Mouse (Mus musculus): Measurements from ENCODE around the gene Kifc3. TPM values are rescaled to one million over a fixed set of nuclear protein-coding genes. Genes with fewer than 3 reads are reported as not detected.

The Kifc3 gene
- total and polyA plus RNA-seq, 2 experiments from 2014 or later = 32.7 to 54.1 TPM

GRCm38 (mm10) chr8:95058661-95059060 lies 144.0 kb downstream of the Kifc3 start:
- no peak for TF ChIP-seq CTCF (IDR thresholded peaks at IDR 0.05; ENCODE audit: low read depth)
- Histone ChIP-seq H3K27ac (ENCODE audit: low read depth, low read length) (no peak overlapping the region), H3K4me3 (ENCODE audit: low read depth, low read length) (no peak overlapping the region), H3K4me2 (ENCODE audit: low read depth) (no peak overlapping the region), H3K27me3 (ENCODE audit: insufficient read depth, low read length) (no peaks in the 10 kb centered on the region), H3K9ac (no peak overlapping the region), H3K36me3 (ENCODE audit: insufficient read depth) (no peaks in the 10 kb centered on the region), H3K9me3 (ENCODE audit: low read length) (no peaks in the 10 kb centered on the region), H3K4me1 (ENCODE audit: insufficient read depth) (no peaks in the 10 kb centered on the region)
- no peak for DNase-seq
- WGBS = 84% methylated on average over 6 of the region's 6 CpGs
- no peak for ATAC-seq

- Histone ChIP-seq H3K4me3 (ENCODE audit: low read depth, low read length) (no peak overlapping the region), H3K4me2 (ENCODE audit: low read depth) (no peak overlapping the region), H3K4me1 (ENCODE audit: insufficient read depth) (no peaks in the 10 kb centered on the region), H3K27me3 (ENCODE audit: insufficient read depth, low read length) (no peaks in the 10 kb centered on the region), H3K36me3 (ENCODE audit: insufficient read depth) (no peaks in the 10 kb centered on the region), H3K27ac (ENCODE audit: low read depth, low read length) (no peak overlapping the region), H3K9me3 (ENCODE audit: low read length) (no peaks in the 10 kb centered on the region), H3K9ac (no peak overlapping the region)
- no peak for DNase-seq
- WGBS = 83% methylated on average over 5 of the region's 5 CpGs
- TF ChIP-seq CTCF (IDR thresholded peaks at IDR 0.05; ENCODE audit: low read depth) = no peak
- ATAC-seq = no peak
Observed at GRCm38 (mm10) chr8:95056414-95056813, 146.2 kb downstream of the Kifc3 start.

GRCm38 (mm10) chr8:95054927-95055510 lies 147.6 kb downstream of the Kifc3 start, which contains the start of gene Drc7:
Drc7 (plus strand) TSS chr8:95055103.
- Histone ChIP-seq H3K4me2 (ENCODE audit: low read depth) (peak within 1 kb of the TSS; percentile 16; the same call in 1 of the 2 replicates), H3K27me3 (ENCODE audit: insufficient read depth, low read length) (no peaks in the 10 kb centered on the region), H3K27ac (ENCODE audit: low read depth, low read length) (no peak within 1 kb of the TSS), H3K4me3 (ENCODE audit: low read depth, low read length) (no peak within 1 kb of the TSS), H3K9me3 (ENCODE audit: low read length) (no peaks in the 10 kb centered on the region), H3K36me3 (ENCODE audit: insufficient read depth) (no peaks in the 10 kb centered on the region), H3K9ac (no peak within 1 kb of the TSS), H3K4me1 (ENCODE audit: insufficient read depth) (no peaks in the 10 kb centered on the region)
- no peak for TF ChIP-seq CTCF (IDR thresholded peaks at IDR 0.05; ENCODE audit: low read depth)
- WGBS = 22% methylated on average over 2 of the region's 2 CpGs
- ATAC-seq (peak; percentile 95), DNase-seq (peak; percentile 62)

GRCm38 (mm10) chr8:95054438-95054837 lies 148.2 kb downstream of the Kifc3 start:
- WGBS = 65% methylated on average over 6 of the region's 6 CpGs
- Histone ChIP-seq H3K4me3 (ENCODE audit: low read depth, low read length) (no peak overlapping the region), H3K36me3 (ENCODE audit: insufficient read depth) (no peaks in the 10 kb centered on the region), H3K4me1 (ENCODE audit: insufficient read depth) (no peaks in the 10 kb centered on the region), H3K9ac (no peak overlapping the region), H3K27ac (ENCODE audit: low read depth, low read length) (no peak overlapping the region), H3K27me3 (ENCODE audit: insufficient read depth, low read length) (no peaks in the 10 kb centered on the region), H3K4me2 (ENCODE audit: low read depth) (no peak overlapping the region), H3K9me3 (ENCODE audit: low read length) (no peaks in the 10 kb centered on the region)
- ATAC-seq (no peak), DNase-seq (no peak)
- no peak for TF ChIP-seq CTCF (IDR thresholded peaks at IDR 0.05; ENCODE audit: low read depth)

Other genes with a start within 250 kb of the Kifc3 start
- gene Adgrg1, start 228.1 kb downstream of the Kifc3 start, total RNA-seq (2014; rRNA removed) = 107 and 188 TPM in 2 replicates
- 79.8 and 101 TPM in 2 replicates for gene Adgrg1, start 228.1 kb downstream of the Kifc3 start, polyA plus RNA-seq (2015; fragmentation: Nextera tagmentation; extraction: Ambion mirVana)
- gene Adgrg3, start 185.1 kb downstream of the Kifc3 start, total RNA-seq (2014; rRNA removed) = 0.67 and 1.2 TPM in 2 replicates
- gene Adgrg3, start 185.1 kb downstream of the Kifc3 start, polyA plus RNA-seq (2015; fragmentation: Nextera tagmentation; extraction: Ambion mirVana) = 0.47 and 0.69 TPM in 2 replicates
- gene Drc7, start 147.7 kb downstream of the Kifc3 start, total RNA-seq (2014; rRNA removed) = 1.9 and 4.4 TPM in 2 replicates
- 2.1 and 3.7 TPM in 2 replicates for gene Drc7, start 147.7 kb downstream of the Kifc3 start, polyA plus RNA-seq (2015; fragmentation: Nextera tagmentation; extraction: Ambion mirVana)
- 43.9 and 50.6 TPM in 2 replicates for gene Katnb1, start 121.6 kb downstream of the Kifc3 start, total RNA-seq (2014; rRNA removed)
- 44.7 and 49.5 TPM in 2 replicates for gene Katnb1, start 121.6 kb downstream of the Kifc3 start, polyA plus RNA-seq (2015; fragmentation: Nextera tagmentation; extraction: Ambion mirVana)
- gene Cngb1, start 103.8 kb upstream of the Kifc3 start, total RNA-seq (2014; rRNA removed) = 0.33 and 0.85 TPM in 2 replicates
- 0.47 and 1.2 TPM in 2 replicates for gene Cngb1, start 103.8 kb upstream of the Kifc3 start, polyA plus RNA-seq (2015; fragmentation: Nextera tagmentation; extraction: Ambion mirVana)
- gene Tepp, start 107.8 kb upstream of the Kifc3 start, total RNA-seq (2014; rRNA removed) = 1.2 and 1.3 TPM in 2 replicates
- 0.86 and 1.8 TPM in 2 replicates for gene Tepp, start 107.8 kb upstream of the Kifc3 start, polyA plus RNA-seq (2015; fragmentation: Nextera tagmentation; extraction: Ambion mirVana)
- 11.8 and 15.7 TPM in 2 replicates for gene Zfp319, start 129.1 kb upstream of the Kifc3 start, total RNA-seq (2014; rRNA removed)
- gene Zfp319, start 129.1 kb upstream of the Kifc3 start, polyA plus RNA-seq (2015; fragmentation: Nextera tagmentation; extraction: Ambion mirVana) = 10.7 and 13.4 TPM in 2 replicates
- 30.8 and 66.0 TPM in 2 replicates for gene Usb1, start 129.5 kb upstream of the Kifc3 start, total RNA-seq (2014; rRNA removed)
- gene Usb1, start 129.5 kb upstream of the Kifc3 start, polyA plus RNA-seq (2015; fragmentation: Nextera tagmentation; extraction: Ambion mirVana) = 34.9 and 38.6 TPM in 2 replicates
- 32.4 and 40.3 TPM in 2 replicates for gene Mmp15, start 149.5 kb upstream of the Kifc3 start, total RNA-seq (2014; rRNA removed)
- 10.7 and 13.9 TPM in 2 replicates for gene Mmp15, start 149.5 kb upstream of the Kifc3 start, polyA plus RNA-seq (2015; fragmentation: Nextera tagmentation; extraction: Ambion mirVana)
- gene Cfap20, start 232.1 kb upstream of the Kifc3 start, total RNA-seq (2014; rRNA removed) = 88.8 and 94.2 TPM in 2 replicates
- gene Cfap20, start 232.1 kb upstream of the Kifc3 start, polyA plus RNA-seq (2015; fragmentation: Nextera tagmentation; extraction: Ambion mirVana) = 106 and 125 TPM in 2 replicates